Mouse (Mus musculus): ENCODE measurements around the gene Mpp2. TPM values are rescaled to one million over a fixed set of nuclear protein-coding genes. Genes with fewer than 3 reads are reported as not detected.

The Mpp2 gene
- polyA plus RNA-seq, 1 experiment from 2014 or later, result 15.5 TPM

- Histone ChIP-seq H3K27ac (replicated peaks) (no peak overlapping the region), H3K4me1 (peaks cover 10% of the 10 kb centered on the region), H3K9me3 (replicated peaks) (peaks cover 19% of the 10 kb centered on the region), H3K36me3 (no peaks in the 10 kb centered on the region), H3K27me3 (ENCODE audit: low read depth, poor library complexity, severe bottlenecking) (0 out of 2 replicates have a peak, but pooled peaks cover 8% of the 10 kb centered on the region), H3K4me3 (no peak overlapping the region)
- no peak for DNase-seq (ENCODE audit: low spot score)
- WGBS, result 92% methylated on average over 14 of the region's 14 CpGs
Observed at GRCm38 (mm10) chr11:102042971-102043370, 45.3 kb downstream of the Mpp2 start.

- DNase-seq (ENCODE audit: low spot score), result no peak
Observed at GRCm38 (mm10) chr11:102041350-102041949, 46.9 kb downstream of the Mpp2 start, which contains the start of gene Cd300lg. Gene Cd300lg (plus strand): TSS chr11:102041509.

GRCm38 (mm10) chr11:102040646-102041045 is 47.7 kb downstream of the Mpp2 start:
- Histone ChIP-seq H3K36me3 (no peaks in the 10 kb centered on the region), H3K27ac (replicated peaks) (no peak overlapping the region), H3K9me3 (replicated peaks) (peaks cover 9% of the 10 kb centered on the region), H3K27me3 (ENCODE audit: low read depth, poor library complexity, severe bottlenecking) (0 out of 2 replicates have a peak, but pooled peaks cover 9% of the 10 kb centered on the region), H3K4me3 (no peak overlapping the region), H3K4me1 (peaks cover 10% of the 10 kb centered on the region)
- WGBS, result 67% methylated on average over 4 of the region's 4 CpGs
- DNase-seq (ENCODE audit: low spot score), result no peak

More at GRCm38 (mm10) chr11:102041350-102041949, 46.9 kb downstream of the Mpp2 start, which contains the start of gene Cd300lg:
- H3K36me3 ChIP-seq, result no peaks in the 10 kb centered on the region
- H3K27me3 ChIP-seq (ENCODE audit: low read depth, poor library complexity, severe bottlenecking), result 0 out of 2 replicates have a peak, but pooled peaks cover 9% of the 10 kb centered on the region
- no peak within 1 kb of the TSS for H3K27ac ChIP-seq (replicated peaks)
- WGBS, result 54% methylated on average over 5 of the region's 5 CpGs
- no peak within 1 kb of the TSS for H3K4me3 ChIP-seq
- peaks cover 18% of the 10 kb centered on the region for H3K9me3 ChIP-seq (replicated peaks)
- peaks cover 10% of the 10 kb centered on the region for H3K4me1 ChIP-seq

DNA sequence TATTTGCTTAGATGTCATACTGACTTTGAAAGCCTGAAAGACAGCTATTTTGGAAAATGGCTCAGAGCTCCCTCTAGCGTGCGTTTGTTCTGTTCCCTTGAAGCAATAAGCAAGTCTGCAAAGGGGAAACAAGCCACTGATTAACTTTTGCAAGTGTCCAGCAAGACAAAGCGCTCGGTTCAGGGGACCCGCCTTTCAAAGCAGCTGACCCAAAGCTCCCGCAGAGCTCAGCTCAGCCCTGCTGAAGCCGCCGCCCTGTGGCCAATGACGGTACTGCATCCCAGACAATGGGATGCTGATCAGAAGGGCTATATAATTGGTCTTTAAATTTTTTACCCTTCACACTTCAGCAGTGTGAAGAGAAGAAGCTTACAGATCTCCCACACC is 48.2 kb downstream of the Mpp2 start:
- Histone ChIP-seq H3K4me3 (no peak overlapping the region), H3K36me3 (no peaks in the 10 kb centered on the region), H3K9me3 (replicated peaks) (peaks cover 4% of the 10 kb centered on the region), H3K27ac (replicated peaks) (no peak overlapping the region), H3K4me1 (peaks cover 10% of the 10 kb centered on the region), H3K27me3 (ENCODE audit: low read depth, poor library complexity, severe bottlenecking) (0 out of 2 replicates have a peak, but pooled peaks cover 9% of the 10 kb centered on the region)
- peak; percentile 92 for DNase-seq (ENCODE audit: low spot score)
- WGBS, result under 1% methylated on average over 9 of the region's 9 CpGs

DNA sequence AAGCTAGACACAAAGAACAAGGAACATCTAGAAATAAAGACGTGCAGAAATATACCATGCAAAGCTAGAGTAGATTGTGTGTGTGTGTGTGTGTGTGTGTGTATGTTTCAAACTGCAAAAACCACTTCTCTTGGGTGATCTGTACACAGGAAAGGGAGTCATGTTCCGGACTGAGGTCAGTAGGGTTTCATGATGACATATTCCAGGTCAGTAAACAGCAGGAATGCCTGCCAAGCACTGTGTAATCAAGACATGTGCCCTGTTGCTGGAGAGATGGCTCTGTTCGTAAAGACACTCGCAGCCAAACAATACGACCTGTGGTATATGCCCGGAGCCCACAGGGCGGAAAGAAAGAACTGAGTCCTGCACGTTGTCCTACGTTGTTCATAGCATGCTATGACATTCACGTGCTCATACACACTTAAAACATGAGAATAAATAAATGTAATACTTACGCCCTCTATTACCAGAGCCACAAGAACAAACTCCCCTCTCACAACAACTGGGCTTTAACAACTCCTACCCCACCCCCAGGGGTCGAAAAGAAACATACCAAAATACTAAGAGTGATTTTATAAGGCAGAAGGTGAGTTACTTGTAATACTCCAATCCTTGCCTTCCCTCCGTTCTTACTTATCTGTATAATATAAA is 48.7 kb downstream of the Mpp2 start:
- Histone ChIP-seq H3K4me1 (peaks cover 10% of the 10 kb centered on the region), H3K27me3 (ENCODE audit: low read depth, poor library complexity, severe bottlenecking) (0 out of 2 replicates have a peak, but pooled peaks cover 9% of the 10 kb centered on the region), H3K27ac (replicated peaks) (no peak overlapping the region), H3K36me3 (no peaks in the 10 kb centered on the region), H3K9me3 (replicated peaks) (no peaks in the 10 kb centered on the region), H3K4me3 (no peak overlapping the region)
- whole genome bisulfite sequencing, result 67% methylated on average over 13 of the region's 13 CpGs
- no peak for DNase-seq (ENCODE audit: low spot score)

DNA sequence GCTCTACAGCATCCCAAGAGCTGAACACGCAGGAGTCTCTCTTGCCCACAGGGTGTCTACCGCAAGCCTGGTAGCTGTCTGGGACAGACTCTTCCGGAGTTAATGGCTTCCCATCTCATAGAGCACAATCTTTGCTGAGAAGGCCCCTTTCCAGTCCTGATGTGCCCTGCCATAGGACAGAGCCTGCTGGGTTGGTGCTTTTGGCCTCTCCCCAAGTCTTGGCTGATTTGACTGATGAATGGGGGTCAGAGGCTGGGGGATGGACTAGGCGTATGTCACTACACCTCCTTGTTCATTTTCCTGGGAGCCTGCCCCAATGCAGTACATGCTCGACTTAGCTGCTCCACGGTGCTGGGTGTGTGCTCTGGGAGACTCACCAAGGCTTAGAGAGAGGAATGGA is 50.5 kb downstream of the Mpp2 start:
- Histone ChIP-seq H3K4me1 (peaks cover 10% of the 10 kb centered on the region), H3K9me3 (replicated peaks) (no peaks in the 10 kb centered on the region), H3K27ac (replicated peaks) (no peak overlapping the region), H3K27me3 (ENCODE audit: low read depth, poor library complexity, severe bottlenecking) (0 out of 2 replicates have a peak, but pooled peaks cover 9% of the 10 kb centered on the region), H3K4me3 (no peak overlapping the region), H3K36me3 (no peaks in the 10 kb centered on the region)
- no peak for DNase-seq (ENCODE audit: low spot score)
- WGBS, result 86% methylated on average over 6 of the region's 6 CpGs

- Histone ChIP-seq H3K4me3 (no peak overlapping the region), H3K27me3 (ENCODE audit: low read depth, poor library complexity, severe bottlenecking) (0 out of 2 replicates have a peak, but pooled peaks cover 9% of the 10 kb centered on the region), H3K27ac (replicated peaks) (no peak overlapping the region), H3K4me1 (peaks cover 7% of the 10 kb centered on the region), H3K9me3 (replicated peaks) (no peaks in the 10 kb centered on the region), H3K36me3 (no peaks in the 10 kb centered on the region)
- 88% methylated on average over 7 of the region's 7 CpGs for WGBS
- no peak for DNase-seq (ENCODE audit: low spot score)
Observed at GRCm38 (mm10) chr11:102036336-102036735, 52.0 kb downstream of the Mpp2 start.

GRCm38 (mm10) chr11:102035456-102035960 is 52.8 kb downstream of the Mpp2 start:
- Histone ChIP-seq H3K27me3 (ENCODE audit: low read depth, poor library complexity, severe bottlenecking) (0 out of 2 replicates have a peak, but pooled peaks cover 9% of the 10 kb centered on the region), H3K27ac (replicated peaks) (no peak overlapping the region), H3K9me3 (replicated peaks) (no peaks in the 10 kb centered on the region), H3K36me3 (no peaks in the 10 kb centered on the region), H3K4me1 (peaks cover 6% of the 10 kb centered on the region), H3K4me3 (no peak overlapping the region)
- WGBS, result 84% methylated on average over 5 of the region's 5 CpGs
- DNase-seq (ENCODE audit: low spot score), result no peak

DNA sequence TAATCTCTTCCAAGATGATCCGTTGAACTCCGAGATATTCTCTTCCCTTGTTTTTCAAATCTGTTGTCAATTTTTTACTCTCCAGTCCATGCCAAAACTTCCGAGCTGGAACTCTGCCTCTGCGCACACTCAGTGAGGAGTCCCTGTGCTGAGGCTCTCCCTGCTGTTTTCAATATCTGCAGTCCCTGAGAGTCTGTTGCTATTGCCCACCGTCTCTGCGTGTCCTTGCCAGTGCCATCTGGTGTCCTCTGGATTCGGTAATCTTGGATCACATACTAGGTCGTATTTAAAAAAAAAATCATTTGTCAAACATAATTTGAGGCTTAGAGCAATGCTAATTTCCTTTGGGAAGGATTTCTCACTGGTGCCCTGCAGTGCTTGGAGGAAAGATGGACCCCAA is 53.4 kb downstream of the Mpp2 start:
- no peak for DNase-seq (ENCODE audit: low spot score)
- Histone ChIP-seq H3K36me3 (no peaks in the 10 kb centered on the region), H3K4me1 (peaks cover 6% of the 10 kb centered on the region), H3K27me3 (ENCODE audit: low read depth, poor library complexity, severe bottlenecking) (0 out of 2 replicates have a peak, but pooled peaks cover 9% of the 10 kb centered on the region), H3K27ac (replicated peaks) (no peak overlapping the region), H3K9me3 (replicated peaks) (no peaks in the 10 kb centered on the region), H3K4me3 (no peak overlapping the region)
- WGBS, result 78% methylated on average over 8 of the region's 8 CpGs

GRCm38 (mm10) chr11:102033055-102033591 is 55.2 kb downstream of the Mpp2 start:
- Histone ChIP-seq H3K4me1 (peaks cover 2% of the 10 kb centered on the region), H3K4me3 (no peak overlapping the region), H3K27me3 (ENCODE audit: low read depth, poor library complexity, severe bottlenecking) (peaks cover 14% of the 10 kb centered on the region), H3K9me3 (replicated peaks) (no peaks in the 10 kb centered on the region), H3K27ac (replicated peaks) (no peak overlapping the region), H3K36me3 (no peaks in the 10 kb centered on the region)
- 93% methylated on average over 12 of the region's 12 CpGs for WGBS
- no peak for DNase-seq (ENCODE audit: low spot score)

- H3K9me3 ChIP-seq (replicated peaks), result no peaks in the 10 kb centered on the region
- 84% methylated on average over 7 of the region's 7 CpGs for WGBS
- no peak overlapping the region for H3K4me3 ChIP-seq
- H3K4me1 ChIP-seq, result peaks cover 22% of the 10 kb centered on the region
- no peaks in the 10 kb centered on the region for H3K36me3 ChIP-seq
- peaks cover 20% of the 10 kb centered on the region for H3K27me3 ChIP-seq (ENCODE audit: low read depth, poor library complexity, severe bottlenecking)
- no peak for DNase-seq (ENCODE audit: low spot score)
- no peak overlapping the region for H3K27ac ChIP-seq (replicated peaks)
Observed at GRCm38 (mm10) chr11:102031149-102031548, 57.2 kb downstream of the Mpp2 start.

DNA sequence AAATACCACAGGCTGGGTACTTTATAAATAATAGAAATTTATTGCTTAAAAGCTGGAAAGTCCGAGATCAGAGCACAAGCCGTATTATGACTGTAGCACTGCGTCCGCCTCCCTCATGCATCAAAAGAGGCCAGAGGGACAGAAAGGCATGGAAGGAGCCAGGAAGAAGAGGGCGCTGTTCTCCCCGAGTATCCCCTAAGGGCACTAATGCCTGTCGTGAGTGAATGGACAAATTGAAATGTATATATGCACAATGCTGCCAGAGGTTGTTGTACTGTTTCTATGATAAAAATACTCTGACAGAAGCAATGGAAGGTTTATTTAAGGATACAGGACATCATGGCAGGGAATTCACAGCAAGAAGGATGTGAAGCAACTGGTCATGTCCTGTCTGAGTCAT is 58.3 kb downstream of the Mpp2 start:
- H3K27ac ChIP-seq (replicated peaks), result no peak overlapping the region
- H3K4me1 ChIP-seq, result peaks cover 33% of the 10 kb centered on the region
- no peak for DNase-seq (ENCODE audit: low spot score)
- H3K9me3 ChIP-seq (replicated peaks), result no peaks in the 10 kb centered on the region
- no peaks in the 10 kb centered on the region for H3K36me3 ChIP-seq
- WGBS, result 44% methylated on average over 7 of the region's 7 CpGs
- peaks cover 32% of the 10 kb centered on the region for H3K27me3 ChIP-seq (ENCODE audit: low read depth, poor library complexity, severe bottlenecking)
- no peak overlapping the region for H3K4me3 ChIP-seq

GRCm38 (mm10) chr11:102029304-102029703 is 59.0 kb downstream of the Mpp2 start:
- H3K27me3 ChIP-seq (ENCODE audit: low read depth, poor library complexity, severe bottlenecking), result peaks cover 38% of the 10 kb centered on the region
- H3K4me3 ChIP-seq, result no peak overlapping the region
- H3K27ac ChIP-seq (replicated peaks), result no peak overlapping the region
- no peaks in the 10 kb centered on the region for H3K36me3 ChIP-seq
- WGBS, result 89% methylated on average over 4 of the region's 4 CpGs
- no peaks in the 10 kb centered on the region for H3K9me3 ChIP-seq (replicated peaks)
- H3K4me1 ChIP-seq, result peaks cover 36% of the 10 kb centered on the region
- DNase-seq (ENCODE audit: low spot score), result no peak
